Mouse (Mus musculus) adrenal gland (tissue): ENCODE measurements at regions not wholly inside any gene's neighbourhood (a gene's known extent, or its start where the extent isn't known, plus 50 kb on each side); places are given as distances from the start of the nearest gene placed in this dataset.

Experiments used
- intact Hi-C: fragments of 180-260 bp; cut with DNase I; formaldehyde crosslinking; loops from one replicate; pipeline ENCODE4 v1.15.1; 2025

DNA sequence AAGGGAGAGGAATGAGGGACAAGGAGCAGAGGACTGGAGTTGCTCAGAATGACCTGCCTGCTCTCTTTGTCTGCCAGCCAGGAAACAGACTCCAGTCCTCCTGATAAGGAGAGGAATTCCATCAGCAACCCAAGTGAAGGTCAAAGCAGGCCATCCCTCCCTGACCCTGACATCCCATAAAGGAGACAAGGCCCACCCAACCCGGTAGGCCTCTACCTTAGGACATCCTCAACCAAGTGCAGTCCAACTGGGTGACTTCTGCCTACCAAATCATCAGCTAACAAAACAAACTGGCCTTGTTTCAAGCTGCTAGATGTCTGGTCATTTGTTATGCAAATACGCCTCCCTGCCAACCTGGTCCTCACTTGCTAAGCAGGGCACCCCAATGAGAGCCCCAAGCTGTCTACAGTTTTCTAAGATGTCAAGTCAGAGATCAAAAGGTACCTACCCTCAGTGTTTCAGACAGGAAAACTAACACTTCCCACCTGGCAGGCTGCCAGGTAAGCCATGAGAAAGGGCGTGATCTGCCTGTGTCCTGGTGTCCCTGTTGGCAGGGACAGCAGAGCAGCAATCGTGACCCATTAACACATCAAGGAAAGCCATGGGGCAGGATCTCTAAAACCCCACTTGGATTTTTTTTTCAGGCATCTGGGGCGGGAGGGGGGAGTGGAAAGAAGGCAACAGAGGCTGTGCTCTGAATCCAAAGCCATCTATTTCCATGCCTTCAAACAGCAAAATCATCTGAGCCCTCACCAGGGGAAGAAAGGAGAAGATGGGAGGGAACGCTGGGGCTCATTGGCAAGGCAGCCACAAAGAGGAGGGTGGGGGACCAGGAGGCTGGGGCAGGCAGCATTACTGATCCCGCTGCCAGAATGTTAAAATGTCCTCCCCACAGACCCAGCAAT is 227.6 kb upstream of the Cdh5 start:
- intact Hi-C loops: no loop called here

DNA sequence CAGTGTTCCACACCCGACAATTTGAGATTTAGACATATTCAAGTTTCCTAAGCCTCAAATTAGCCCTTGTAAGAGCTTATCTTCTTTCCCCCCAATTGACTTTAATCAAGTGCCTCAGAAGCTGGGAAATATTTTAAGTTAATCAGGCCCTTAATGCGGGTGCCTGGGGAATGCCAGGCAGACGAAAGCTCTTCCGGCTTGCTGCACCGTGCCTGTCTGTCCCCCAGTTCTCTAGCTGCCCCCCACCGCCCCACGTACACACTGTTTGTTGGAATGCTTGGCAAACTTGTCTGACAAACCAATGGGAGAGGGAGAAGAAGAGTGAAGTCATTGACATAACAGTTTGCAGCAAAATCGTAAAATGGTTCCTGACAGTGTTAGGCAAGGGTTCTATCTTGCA is 226.9 kb upstream of the Cdh5 start:
- intact Hi-C loops: no loop called here

DNA sequence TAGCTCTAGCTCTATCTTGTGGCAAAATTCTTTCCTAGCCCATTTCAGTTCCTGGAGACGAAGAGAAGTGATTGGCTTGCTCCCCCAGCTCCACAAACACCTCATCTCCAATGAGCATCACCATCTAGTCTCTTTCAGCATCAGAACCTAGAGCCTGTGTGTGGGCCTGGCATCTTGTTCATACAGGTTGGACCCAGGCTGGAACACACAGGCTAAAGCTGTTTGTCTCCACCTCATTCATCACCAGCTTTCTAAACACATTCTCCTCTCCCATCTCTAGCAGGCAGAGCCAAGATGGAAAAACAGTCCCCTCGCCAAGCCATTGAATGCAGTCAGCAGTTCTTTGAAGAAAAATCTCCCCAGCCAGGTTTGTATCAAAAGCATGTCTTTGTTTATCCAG is 221.9 kb upstream of the Cdh5 start:
- intact Hi-C loops: no loop called here

DNA sequence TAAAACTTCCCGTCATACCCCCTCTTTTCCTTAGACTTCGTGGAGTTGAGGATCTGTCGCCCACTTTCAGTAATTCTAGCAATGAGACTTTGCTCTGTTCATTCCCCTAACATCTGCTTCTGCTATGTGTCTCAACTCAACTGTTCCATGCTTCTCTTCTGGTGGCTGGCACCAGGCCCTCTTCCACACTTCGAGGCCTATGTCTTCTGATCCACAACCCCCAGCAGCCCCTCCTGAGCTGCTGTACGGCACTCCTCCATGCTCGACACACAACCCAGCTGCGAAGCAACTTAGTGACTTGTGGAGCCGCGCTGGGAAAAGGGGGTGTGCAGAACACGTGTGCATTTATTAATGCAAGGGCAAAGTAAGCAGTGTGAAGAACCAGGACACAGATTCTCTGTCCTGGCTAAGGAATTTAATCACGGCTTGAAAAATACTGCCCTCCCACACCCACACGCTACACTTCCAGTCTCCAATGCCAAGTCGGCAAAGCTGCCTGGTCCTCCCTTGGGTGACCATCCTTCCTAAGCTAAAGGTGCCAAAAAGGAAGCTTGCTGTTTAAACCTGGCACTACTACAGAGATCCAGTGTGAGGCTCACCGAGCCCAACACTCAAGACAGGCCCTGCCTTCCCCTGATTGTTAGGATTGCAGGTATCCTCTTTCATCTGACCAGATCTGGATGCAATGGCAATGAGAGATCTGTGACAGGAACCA is 220.8 kb upstream of the Cdh5 start:
- intact Hi-C loops: no loop called here

DNA sequence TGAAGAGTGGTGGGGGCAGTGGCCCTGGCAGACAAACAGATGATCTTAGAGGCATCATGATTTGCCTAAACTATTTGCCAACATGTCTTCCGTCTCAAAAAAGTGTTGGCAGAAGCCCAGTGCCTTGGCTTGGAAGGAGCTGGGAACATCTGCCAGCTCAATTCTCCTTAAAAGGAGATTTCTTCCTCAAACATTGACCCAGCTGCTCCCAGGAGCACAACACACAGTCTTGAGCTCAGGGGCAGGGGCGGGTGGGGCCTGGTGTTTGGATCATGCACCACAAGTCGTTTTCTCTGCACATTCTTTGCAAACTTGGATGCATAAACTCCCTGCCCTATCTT is 220.3 kb upstream of the Cdh5 start:
- intact Hi-C loops: no loop called here

DNA sequence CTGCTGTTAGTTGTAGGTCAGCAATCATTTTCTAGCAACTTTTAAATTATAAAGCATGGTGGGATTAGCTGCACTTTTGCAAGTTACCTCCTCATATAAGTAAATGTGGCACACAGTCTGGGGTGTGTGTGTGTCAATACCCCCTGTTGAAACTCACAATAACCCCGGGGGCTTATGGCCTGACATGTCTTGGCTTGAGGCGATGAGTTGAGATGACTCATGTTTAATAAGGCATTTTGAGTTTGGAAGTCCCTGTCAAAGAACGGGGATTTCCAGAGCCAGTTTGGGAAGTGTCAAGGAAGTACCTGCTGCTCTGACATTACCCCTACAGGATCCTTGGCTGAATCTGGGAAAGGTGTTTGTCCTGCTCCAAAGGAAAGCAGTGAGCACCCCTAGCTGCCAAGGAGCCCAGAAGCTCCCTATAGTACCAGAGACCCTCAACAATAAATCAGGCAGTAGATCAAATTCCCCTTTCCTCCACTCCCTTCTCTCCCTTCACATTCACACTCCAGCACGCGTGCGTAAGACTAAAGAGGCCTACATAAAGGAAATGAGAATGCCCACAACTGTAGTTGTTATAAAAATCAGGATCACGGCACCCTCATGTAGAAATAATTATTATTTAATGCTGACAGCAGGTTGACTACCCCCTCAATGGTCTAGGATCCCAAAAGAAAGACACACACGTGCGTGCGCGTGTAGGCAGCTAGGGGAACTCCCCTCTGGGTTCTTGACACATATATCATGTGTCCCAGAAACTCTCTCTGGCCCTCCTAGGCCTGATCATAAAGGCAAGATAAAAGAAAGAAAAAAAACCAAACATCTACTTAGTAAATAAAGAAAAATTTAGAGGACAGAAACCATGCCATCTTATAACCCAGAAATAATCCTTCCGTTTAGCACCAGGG is 216.3 kb upstream of the Cdh5 start:
- intact Hi-C loops: no loop called here

DNA sequence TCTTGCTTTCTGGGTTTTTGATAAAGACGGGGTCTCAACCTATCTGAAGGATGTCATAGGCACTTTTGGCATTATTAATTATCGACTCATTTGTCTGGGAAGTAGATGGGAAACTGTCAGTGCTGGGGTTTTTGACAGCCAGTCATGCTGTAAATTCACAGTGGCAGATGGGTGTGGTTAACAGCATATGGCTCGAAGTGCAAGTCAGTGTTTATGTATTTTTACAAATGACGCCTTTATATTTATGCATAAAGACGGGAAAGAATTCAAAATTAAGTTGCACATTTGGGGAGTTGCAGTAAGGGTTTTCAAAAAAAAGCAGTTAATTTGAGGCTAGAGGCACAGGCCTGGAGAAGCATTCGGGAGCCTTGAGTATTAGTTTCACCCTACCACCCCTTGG is 206.8 kb upstream of the Cdh5 start:
- intact Hi-C loops: no loop called here

DNA sequence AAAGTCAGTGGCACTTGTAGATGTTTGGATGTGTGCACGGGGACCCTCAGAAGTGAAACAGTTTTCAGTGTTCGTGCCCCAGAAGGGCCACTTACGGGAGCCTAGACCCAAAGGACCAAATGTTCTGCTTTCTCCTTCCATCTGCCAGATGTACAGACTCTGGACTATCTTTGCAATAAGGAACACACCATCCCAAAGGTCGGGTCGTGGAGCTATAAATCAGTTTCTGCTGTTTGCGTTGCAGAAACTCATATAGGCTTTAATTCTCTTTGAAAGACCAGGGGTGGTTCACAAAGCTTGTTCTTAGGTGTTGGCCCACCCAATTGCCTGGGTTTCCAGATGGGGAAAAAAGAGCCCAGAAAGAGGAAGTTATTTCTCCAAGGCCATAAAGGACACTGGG is 206.3 kb upstream of the Cdh5 start:
- intact Hi-C loops: no loop called here

DNA sequence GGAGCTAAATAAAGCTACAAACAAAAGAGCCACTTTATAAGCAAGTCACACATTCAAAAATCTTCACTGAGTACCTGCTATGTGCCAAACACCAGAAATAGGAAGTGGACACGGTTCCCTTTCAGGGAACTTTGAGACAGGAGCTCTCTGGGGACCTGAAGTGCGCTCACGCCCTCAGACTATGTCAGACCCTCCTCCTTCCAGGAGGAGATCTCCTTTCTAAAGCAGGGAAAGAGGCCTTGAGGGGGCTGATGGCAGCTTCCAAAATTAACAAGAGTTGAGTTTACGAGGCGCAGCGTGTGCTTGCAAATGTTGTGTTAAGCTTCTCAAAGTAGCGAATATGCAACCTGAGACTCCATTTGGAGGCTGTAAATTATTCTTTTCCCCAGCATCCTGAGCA is 204.0 kb upstream of the Cdh5 start:
- intact Hi-C loops: no loop called here

DNA sequence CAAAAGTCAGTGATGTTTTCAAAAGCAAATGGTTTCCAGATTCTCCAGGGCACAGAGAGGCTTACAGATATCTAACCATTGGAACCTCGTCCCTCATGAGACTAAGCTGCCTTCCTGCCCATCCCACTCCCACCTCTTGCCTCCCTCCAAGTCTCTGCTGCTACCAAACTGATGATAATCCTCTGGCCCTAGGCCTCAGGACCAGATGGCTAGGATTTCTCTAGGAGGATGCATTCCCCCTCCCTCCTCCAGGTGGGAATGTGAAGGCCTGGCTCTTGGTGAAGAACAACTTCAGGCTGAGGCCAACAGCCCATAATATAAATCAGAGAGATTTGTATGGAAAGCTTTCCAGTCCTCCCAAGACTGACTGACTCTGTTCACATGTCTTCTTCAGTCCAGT is 198.9 kb upstream of the Cdh5 start:
- intact Hi-C loops: no loop called here

DNA sequence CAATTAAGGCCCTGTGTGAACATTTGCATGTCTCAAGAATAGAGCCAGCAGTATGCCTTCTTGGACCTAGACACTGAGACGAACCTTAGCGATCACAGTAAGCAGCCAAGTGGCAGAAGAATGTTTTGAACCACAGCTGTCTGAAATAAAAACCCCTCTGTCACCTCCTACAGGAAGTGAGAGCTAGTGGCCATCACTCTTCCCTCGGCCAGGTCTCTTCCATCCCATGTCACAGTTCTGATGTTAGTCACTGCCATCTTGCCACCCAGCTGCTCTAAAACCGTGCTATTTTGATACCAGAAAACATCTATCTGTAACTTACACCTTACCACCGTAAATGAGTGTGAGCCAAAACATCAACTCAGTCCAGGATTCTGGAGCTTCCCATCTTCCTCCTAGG is 197.8 kb upstream of the Cdh5 start:
- intact Hi-C loops: no loop called here

DNA sequence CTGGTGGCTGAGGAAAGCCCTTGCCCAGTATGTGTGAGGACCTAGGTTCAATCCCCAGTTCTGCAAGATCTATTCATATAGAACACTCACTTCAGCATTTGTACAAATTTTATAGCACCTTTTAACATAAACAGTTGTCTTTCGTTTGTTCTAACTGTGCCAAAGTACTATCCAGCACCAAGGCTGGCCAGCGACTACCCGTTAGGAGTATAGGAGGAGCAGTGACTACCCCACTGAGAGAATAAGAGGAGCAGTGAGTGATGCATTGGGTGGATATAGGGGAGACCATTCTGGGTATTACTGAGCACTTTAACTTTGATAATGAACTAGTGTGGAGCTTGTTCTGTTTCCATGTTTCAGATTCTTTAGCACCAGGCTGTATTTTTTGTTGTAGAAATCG is 193.8 kb upstream of the Cdh5 start:
- intact Hi-C loops: no loop called here

DNA sequence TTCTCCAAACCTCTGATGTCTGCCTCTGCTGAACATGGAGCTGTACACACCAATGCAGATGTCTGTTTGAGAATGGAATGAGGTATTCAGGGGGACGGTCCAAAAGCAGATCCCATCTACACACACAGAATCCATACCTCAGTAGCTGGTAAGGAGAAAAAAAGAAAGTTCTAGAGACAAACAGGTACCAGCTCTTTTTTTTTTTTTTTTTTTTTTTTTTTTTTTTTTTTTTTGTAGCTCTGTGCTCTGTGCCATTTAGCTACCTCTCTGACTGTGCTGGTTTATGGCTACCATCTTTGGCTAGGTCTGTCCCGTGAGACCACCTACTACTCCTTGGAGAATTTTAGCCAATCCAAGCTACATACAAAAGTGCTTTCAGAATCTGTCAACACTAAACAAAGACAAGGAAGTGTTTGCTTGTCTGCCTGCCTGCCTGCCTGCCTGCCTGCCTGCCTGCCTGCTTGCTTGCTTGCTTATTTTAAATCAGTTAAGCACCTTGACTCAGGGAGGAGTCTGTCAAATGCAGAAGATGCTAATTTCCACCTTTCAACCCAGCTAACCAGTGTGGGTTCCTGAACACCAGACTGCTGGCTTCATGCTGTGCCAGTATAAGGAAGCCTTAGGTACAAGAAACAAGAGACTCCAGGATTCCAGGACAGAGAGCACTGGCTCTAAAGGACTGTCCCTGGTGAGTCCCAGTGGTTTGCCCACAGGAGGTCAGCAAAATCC is 190.0 kb upstream of the Cdh5 start:
- intact Hi-C loops: no loop called here

DNA sequence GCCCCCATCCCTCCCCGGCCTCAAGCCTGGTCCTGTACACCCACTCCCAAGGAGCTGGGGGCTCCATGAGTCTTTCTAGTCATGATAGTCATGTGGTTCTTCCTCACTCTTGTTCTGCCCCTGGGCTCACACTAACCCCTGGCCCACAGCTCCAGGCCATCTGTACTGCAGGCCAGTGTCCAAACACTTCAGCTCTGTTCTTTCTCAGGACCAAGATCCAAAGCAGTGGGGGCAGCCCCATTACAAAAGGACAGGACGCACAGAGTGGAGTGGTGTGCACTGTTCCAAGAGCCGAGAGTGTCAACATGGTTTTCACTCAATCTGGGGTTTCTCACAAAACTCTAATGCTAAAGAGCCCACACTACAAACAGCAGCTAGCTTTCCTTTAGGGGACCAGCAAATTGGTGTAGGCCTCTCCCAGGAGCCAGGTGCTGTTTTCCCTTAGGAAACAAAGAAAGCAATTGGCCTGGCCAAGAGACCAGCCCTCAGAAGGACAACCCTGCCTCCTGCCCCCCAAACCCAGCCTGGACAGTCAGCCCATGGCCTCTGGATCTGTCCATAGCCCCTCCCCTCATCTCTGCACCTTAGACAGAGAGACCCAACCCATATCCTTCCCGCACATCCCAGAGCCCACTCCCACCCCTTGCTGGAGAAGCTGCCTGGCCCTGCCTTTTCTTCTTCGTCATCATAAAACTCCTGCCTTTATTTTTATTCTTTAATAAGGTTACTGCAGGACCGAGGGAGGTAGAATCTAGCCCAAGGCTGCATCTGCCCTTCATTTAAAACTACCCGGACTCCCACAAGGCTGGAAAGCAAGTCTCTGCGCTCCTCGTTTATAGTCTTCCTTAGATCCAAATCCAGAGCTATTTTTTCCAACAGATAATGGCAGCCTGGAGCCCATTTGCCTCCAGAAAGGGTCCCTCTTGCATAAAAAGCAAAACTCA is 188.2 kb upstream of the Cdh5 start:
- intact Hi-C loops: no loop called here

DNA sequence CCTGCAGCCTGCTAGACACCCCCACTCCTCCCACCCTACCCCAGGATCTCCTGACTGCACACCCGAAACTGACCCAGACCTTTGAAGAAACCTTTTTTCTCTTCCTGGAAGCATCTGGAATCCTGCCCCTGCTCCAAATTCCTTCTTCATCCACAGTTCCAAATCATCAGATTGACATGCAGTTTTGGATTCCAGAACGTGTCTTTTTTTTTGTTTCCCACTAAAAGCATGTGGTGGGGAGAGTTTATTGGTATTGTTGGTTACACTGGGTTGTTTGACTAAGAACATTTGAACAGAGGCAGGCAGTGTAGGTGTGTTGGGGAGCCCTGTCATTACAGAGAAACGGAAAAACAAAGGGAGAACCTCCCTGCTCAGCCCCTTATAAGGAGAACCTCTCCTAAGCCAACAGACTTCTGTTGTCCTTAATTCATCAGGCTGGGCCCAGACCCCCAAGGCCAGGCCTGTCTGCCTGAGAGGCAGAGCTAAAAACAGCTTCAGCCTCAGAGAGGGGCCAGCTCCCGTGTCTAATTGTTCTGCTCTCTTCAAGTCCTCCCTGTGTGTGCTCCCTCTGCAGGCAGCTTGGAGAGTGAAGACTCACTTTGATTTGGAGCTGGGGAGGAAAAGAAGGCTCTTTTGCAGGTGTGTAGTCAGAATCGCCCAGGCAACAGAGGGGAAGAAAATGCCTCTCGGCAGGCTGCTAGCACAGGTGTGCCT is 187.3 kb upstream of the Cdh5 start:
- intact Hi-C loops: loop anchor here (2.0 kb wide), 1 partner anchor 335 kb away; no protein-coding TSS in a partner anchor

DNA sequence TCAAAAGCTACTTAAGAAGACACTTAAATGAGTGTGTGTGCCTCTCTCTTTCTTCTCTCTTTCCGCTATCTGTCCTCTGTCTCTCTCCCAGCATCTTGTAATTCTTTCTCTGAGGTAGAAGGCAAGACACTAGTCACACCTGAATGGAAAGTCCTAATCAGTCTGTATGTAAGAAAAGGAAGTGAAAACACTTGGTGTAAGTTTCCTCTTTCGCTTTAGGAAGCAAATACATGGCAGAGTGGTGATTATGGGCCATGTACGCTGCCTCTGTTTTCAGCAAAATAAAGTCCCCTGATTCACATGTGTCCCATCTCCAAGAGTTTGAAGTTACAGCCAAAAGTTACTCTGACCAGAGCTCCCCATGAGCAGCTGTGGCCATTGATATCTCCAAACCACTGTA is 182.1 kb upstream of the Cdh5 start:
- intact Hi-C loops: no loop called here

DNA sequence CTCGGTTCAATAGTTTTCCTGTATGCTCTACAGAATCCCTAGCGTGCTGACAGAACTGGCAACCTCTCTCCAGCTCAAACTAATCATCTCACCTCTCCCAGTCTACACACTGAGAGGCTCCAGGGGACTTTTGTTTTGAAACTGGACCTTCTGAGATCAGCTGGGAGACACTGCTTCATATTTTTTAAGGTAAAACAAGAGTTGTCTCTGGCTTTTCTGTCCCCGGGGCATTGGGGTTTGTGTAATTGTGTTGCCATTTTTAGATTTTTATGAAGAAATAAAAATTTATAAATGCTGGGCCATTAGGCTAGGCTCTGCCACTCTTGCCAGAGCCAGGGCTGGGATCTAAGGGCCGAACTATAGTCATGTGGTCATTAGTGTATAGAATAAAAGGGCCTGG is 179.8 kb upstream of the Cdh5 start:
- intact Hi-C loops: no loop called here

DNA sequence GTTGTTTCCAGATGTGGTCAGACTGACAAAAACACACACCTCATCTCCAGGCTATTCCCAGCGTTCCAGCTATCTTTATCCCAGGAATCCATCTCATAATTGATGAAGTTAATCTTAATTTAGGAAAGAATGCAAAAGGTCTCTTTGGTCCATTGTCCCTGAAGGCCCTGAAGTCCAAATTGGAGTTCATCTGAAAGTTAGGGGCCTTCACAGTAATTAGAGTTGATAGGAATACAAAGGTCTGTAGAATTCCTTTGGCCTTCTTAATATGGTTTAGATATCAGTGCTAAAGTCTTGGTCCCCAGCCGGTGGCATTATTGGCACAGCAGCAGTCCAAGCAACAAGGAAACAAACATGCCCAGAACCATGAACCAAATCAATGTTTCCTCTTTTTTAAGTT is 178.7 kb upstream of the Cdh5 start:
- intact Hi-C loops: no loop called here

DNA sequence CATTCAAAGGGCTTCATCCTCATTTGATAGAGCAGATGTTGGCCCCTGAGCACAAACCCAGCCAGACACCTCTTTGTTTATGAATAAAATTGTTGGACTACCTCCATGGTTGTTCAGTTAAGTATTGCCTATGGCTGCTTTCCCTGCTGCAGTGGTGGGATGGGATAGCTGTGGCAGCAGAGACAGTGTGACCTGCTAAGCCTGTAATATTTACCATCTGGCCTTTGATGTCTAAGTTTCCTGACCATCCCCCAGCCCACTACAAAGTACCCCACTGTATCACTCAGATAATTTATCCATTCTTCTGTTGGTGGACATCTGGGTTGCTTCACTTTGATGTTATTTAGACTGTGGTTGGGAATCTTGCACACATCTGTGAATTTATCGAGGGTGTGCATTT is 168.7 kb upstream of the Cdh5 start:
- intact Hi-C loops: no loop called here
